Mouse (Mus musculus) mouse trophoblast stem cell (cell line): ENCODE results near the gene Fam214a.

Source experiments
- in situ Hi-C, 2 experiments: fragments of 300-500 bp; cut with MseI, MboI; formaldehyde crosslinking; loops; 2 replicates in 1 of 2; 3 replicates in 1 of 2; pipeline ENCODE4 v1.15.1; 2025

Gene Fam214a

DNA sequence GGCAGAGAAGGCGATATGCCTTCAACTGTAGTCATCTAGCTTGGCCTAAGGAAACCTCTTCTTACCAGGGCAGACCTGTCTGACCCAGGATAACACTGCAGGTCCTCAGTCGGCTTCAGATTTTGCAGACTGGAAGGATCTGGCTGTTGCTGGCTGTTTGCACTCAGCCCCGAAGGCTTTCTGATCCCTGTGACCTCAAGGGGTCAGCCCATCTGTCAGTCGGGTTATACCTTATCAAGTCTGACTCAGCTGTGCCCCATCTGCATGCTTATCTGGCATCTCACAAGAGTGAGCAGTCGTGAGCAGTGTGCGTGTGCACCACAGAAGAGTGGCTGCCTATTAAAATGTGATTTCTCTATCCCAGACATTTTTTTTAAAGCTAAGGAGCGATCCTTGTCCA lies 71.4 kb downstream of the Fam214a start:
- in situ Hi-C loops: loop anchor here in 1 of 2 experiments (10.0 kb wide), 1 partner anchor 119 kb away; no protein-coding TSS in a partner anchor

DNA sequence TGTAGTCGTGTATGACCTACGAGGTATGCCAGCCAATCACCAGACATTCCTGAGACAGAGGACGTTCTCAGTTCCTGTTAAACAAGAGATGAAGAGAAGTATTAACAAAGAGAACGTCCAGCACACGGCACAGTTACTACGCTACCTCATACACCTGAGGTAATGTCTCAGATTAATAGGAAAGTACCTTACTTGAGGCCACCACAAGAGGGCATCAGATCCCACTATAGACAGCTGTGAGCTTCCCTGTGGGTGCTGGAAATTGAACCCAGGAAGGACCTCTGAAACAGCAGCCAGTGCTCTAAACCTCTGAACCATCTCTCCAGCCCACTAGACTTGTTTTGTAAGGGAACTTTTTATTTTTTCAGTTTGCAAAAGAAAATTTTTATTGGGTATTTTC lies 73.0 kb downstream of the Fam214a start:
- in situ Hi-C loops: loop anchor here in 1 of 2 experiments (10.0 kb wide), 1 partner anchor 121 kb away; no protein-coding TSS in a partner anchor

DNA sequence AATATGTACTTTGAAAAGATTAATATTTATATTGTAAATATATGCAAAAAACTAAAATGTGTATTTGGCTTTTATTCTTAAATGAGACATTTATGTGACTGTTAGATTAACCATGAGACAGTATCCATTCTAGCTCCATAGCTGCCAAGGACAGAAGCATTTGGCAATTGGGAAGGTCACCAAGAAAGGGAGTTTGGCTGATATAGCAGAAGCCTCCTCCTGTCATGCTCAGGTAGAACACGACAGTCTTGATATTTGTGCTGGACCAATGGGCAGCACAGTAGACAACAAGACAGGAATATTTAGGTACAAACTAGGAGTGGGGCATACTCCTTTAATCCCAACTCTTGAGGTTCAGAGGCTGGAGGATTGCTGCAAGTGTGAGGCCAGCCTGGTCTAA lies 79.7 kb downstream of the Fam214a start:
- in situ Hi-C loops: loop anchor here in 1 of 2 experiments (10.0 kb wide), 1 partner anchor 128 kb away; no protein-coding TSS in a partner anchor

DNA sequence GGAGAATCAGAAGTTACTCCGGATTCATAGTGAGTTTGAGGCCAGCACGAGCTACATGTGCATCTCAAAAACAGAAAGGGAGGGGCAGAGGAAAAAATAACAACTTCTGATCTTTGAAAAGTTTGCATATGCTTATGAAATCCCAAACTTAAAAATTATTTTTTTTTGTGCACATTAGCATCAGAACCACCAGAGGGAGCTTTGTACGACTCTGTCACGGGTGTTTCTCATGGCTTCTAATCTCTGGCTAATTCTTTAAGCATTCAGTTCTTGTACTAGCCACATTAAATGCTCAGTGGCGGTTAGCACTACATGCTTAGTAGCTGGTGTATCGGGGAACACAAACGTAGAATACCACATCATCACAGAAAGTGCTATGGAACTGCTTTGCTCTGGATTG lies 80.5 kb downstream of the Fam214a start:
- in situ Hi-C loops: loop anchor here in 1 of 2 experiments (10.0 kb wide), 1 partner anchor 128 kb away; no protein-coding TSS in a partner anchor

DNA sequence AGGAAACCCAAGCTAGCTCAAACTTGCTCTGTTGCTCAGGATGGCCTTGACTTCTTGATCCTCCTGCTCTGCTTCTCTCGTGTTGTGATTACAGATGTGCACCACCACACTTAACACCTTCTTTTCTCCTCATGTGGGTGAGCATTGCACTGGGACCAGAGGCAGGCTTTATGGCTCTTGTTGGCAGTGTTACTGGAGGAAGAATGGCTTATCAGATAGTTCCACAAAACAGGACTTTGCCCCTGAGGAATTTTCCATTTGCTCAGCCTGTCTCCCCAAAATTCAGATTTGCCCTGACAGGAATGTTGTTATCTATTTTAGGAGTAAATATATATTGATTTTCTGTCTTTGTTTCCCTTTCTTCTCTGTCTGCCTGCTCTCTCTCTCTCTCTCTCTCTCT lies 82.0 kb downstream of the Fam214a start:
- in situ Hi-C loops: loop anchor here in 1 of 2 experiments (10.0 kb wide), 1 partner anchor 130 kb away; no protein-coding TSS in a partner anchor

DNA sequence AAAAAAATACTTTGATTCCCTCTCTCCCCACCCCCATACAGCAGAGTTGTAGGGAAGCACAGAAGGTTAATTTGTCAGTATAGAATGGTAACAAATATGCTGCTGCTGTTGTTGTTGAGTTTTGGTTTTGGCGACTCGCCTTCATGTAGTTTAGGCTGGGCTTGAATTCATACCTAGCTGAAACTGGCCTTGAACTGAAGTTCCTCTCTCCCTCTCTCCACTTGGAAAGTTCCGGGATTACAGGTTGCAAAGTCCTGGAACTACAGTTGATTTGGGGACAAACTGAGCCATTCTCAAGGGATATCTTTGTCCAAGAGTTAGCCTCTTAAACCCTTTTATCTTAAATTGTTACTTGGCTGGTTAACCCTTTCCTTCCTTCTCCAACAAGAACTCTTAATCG lies 83.3 kb downstream of the Fam214a start:
- in situ Hi-C loops: loop anchor here in 1 of 2 experiments (10.0 kb wide), 1 partner anchor 131 kb away; no protein-coding TSS in a partner anchor

DNA sequence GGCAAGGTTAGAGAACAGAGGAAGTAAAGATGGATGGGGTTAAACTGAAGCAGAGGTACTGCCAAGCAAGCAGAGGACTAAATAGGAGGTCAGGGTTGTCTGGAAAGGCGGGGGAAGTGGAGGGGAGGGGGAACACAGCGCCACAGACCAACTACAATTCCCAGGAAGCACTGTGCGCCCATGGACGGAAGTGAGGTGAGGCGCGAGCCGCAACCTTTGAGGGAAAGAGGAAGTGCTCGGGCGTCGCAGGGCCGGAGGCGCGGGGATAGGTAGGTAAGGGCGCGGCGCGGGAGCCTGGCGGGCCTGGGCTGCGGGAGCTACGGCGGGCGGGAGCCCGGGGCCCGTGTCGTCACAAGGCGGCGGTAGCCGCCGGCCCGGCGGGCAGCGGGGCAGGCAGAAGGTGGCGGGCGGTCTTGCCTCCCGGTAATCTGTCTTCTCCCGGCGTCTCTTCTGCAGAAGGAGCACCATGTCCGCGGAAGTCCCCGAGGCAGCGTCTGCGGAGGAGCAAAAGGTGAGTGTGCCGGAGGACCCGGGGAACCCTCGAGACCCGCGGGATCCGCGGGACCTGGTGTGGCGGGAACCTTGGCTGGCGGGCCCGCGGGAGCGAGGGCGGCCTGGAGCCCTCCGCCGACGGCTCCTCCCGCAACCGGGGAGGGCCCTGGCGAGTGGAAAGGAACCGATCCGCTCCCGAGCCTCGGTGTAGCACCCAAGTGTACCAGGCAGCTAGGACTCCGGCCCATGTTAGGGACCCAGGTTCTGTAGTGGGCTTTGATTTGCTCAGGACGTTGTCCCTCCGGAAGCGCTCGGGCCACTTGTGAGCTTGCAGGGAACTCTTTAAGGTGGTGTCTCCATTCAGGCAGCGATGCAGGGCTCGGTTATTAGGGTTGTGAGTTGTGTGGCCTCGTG lies 85.0 kb downstream of the Fam214a start, which contains the start of gene Arpp19:
TSS of gene Arpp19 (plus strand) at position 164 of the 906 bp plus-strand sequence.
- in situ Hi-C loops: loop anchor here in 1 of 2 experiments (10.0 kb wide), 1 partner anchor 133 kb away; no protein-coding TSS in a partner anchor

DNA sequence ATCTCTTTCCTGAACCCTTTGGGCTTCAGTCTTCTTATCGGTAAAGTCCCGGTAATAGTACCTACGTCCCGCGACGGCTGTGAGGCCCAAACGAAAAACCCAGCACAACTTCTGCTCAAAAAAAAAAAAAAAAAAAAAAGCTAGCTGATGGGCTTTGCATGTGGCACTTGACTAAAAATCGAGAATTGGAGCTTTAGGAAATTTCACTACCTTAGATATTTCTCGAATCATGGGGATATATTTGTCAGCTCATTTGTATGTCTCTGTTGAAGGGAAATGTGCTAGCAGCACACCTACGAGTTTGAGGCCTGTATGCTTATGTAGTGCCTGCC lies 85.6 kb downstream of the Fam214a start:
- in situ Hi-C loops: loop anchor here in 1 of 2 experiments (10.0 kb wide), 1 partner anchor 134 kb away; no protein-coding TSS in a partner anchor

DNA sequence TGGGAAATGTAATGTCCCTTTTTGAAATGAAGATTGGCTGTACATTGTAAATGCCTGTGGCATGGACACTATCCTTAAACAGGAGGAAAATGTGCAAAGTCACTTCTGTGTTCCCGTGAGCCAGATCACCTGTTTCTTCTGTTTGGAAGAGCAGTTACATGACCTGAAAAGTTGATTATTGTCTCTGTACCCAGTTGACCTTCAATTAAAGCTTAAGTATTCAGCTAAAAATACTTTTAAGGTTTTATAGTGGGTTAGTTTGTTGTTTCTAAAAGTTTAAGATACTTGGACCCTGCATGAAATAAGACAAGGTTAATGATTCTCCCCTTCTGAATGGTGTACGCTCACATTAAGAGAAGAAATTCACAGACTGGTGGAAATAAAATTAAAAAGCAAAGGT lies 87.9 kb downstream of the Fam214a start:
- in situ Hi-C loops: no loop called here

DNA sequence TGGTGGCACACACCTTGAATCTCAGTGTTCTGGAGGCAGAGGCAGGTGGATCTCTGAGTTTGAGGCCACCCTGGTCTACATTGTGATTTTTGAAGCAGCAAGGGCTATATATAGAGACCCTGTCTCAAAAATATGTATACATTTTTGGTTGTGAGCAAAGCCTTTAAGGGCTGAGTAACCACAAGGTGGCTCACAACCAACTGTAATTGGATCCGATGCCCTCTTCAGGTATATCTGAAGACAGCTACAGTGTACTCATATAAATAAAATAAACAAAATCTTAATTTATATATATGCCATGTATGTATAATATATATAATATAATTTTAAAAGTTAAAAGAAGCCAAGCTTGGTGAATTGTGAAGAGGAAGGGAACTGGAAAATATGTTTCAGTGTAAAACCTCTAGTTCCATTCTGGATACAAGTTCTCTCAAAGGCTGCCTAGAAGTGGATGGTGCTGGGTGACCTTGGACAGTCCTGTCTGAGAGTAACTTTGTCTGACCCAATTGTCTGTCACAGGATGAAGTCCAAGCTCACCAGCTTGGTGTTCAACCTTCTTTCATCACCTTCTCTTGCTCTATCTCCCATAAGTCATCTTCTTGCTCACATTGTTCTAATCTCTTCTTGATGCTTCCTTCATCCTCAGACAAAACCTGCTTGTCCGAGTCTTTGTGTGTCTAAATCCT lies 89.3 kb downstream of the Fam214a start:
- in situ Hi-C loops: no loop called here

DNA sequence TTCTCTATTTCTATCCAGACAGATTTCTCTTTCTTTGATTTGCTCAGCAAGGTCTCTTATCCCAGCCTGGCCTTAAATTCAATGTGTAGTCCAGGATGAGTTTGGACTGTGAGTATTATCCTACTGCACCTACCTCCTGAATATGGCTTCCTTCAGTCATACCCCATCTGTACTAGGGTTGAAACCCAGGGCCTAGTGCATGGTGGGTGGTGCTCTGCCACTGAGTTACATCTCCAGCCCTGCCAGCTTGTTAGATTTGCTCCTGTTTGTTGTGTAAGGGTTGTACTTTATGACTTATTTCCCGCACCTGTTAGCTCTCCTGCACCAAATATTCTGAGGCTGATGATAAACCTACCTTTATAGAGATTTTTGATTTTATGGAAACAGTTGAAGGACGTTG lies 90.5 kb downstream of the Fam214a start:
- in situ Hi-C loops: no loop called here

DNA sequence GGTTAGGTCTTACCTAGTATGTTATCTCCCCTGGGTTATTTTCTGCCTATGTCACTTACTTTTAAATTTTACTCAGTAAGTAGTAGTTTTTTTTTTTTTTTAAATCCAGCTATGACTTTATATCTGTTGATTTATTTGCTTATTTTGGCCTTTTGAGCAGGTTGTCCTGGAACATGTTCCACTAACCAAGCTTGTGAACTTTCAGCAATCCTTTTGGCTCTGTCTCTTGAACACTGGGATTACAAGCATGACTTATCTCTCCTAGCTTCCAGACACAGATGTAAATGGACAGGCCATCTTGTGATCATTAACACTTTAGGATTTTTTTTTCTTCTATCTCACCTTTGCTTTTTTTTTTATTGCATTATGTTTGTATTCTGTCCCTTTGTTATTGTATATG lies 94.4 kb downstream of the Fam214a start:
- in situ Hi-C loops: no loop called here

DNA sequence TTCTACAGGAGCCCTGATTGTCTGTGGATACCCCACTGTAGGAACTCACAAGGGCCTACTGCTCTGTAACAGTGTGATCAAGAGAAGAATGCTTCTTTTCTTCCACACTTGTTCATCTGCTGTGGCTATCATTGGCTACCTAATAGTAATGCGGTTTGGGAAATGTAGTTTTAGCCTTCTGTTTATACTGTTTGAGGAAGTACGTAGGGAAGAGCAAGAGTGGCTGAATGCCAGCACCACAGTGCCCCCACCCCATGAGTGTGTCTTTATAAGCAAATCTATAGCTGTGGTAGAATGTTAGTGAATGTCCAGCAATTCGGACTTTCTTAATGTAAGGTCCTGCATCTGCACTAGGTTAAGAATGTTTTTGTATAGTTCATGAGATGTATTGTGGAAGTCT lies 96.4 kb downstream of the Fam214a start:
- in situ Hi-C loops: no loop called here

DNA sequence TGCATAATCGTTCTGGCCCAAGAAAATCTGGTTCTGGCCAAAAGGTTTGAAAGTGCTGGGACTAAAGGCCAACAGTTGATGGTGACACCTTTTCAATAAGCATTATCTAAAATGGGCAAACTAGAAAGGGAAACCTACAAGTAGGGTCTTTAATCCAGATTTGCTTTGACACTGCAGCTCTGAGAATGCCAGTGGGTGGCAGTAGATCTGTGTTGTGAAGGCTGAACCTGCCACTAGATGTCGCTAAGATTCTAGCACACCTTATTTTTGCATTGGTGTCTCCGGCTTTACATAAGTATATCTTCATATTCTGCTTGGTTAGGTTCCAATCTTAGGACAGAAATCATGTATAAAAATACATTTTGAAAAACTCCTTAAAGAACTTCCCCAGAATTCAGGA lies 97.3 kb downstream of the Fam214a start:
- in situ Hi-C loops: loop anchor here in 1 of 2 experiments (10.0 kb wide), 1 partner anchor 225 kb away; no protein-coding TSS in a partner anchor

DNA sequence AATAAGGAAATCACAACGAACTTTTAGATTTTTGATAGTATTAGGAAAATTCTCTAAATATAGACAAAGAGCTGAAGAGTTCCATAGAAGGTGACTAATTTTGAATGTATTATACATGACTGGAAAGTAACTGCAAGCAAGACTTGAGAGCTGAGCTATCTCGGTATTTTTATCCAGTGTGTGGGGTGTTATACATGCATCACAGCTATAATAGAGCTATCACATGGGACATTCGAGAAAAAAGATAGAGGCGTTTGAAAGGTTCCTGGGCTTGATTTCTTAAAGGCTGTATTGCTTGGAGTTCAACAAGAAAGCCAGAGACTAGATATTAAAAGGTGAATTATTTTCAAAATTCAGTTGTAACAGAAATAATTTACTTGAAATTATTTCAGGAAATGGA lies 99.2 kb downstream of the Fam214a start:
- in situ Hi-C loops: loop anchor here in 1 of 2 experiments (10.0 kb wide), 1 partner anchor 223 kb away; no protein-coding TSS in a partner anchor

DNA sequence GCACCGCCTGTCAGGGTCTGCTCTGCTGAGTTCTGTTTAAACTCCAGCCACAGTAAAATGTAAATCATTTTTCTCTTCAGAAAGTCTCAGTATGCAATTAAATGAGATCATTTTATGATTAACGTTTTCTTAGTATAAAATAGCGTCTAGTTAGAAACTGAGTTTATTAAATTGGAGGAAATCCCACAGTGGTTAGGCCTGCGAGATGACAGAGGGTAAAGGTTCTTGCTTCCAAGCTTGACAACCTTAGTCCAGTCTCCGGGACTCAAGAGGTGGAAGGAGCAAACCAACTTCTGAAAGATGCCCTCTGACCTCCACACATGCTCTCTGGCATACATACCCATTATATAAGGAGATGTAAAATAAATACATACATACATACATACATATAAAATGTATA lies 102.4 kb downstream of the Fam214a start:
- in situ Hi-C loops: loop anchor here in 1 of 2 experiments (10.0 kb wide), 1 partner anchor 220 kb away; no protein-coding TSS in a partner anchor

DNA sequence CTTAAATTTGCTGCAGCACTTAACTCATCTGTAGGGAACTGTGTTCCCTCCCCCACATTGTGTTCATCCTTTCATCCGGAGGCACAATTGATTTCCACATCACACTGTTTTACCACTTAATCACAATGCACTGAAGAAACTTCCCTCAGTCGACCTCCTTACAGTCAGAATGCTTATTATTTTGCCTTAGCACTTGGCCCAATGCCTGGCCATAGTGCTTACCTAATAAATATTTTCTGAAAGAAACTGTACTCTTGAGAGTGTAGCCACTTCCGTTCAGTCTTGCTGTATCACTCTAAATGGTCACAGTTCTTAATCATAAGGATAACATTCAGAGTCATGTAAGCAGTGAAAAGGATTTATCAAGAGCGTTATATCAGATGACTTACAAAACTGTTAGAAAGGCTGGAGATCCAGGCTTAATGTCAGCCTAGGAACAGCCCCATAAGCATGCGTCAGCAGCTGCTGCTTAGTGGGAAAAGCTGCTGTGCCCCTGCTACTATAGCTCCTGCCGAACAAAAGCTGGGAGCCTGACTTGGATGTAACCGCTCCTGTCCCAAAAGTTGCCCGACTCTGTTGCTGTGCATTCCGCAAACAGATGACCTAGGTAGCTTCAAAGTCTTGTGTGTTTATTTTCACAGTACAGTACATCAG lies 112.1 kb downstream of the Fam214a start:
- in situ Hi-C loops: no loop called here

DNA sequence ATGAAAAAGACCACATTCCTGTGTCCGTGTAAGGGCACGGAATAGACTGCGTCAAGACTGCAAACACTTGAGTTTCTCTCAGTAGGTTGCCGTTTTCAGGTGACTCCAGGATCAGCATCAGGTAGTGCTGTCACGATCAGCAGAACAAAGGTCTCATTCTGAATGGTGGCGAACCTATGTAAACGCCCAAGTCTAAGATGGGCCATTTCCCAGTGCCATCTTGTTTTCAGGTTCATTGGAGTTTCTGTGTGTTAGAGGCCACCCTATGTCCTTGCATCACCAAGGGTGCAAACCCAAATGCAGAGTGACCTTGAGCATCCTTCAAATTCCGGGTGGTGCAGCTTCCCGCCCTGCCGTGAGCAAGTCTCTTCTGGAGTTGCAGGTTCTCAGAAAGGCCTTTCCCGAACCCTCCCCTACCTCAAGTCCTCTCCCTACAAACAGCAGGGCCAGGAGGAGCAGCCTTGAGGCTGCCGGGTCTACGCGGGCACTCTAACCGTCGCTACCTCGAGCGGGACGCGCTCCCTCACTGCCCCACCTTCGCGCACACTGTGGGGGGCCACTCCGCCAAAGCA lies 117.9 kb downstream of the Fam214a start, which contains the start of gene Myo5a:
TSS of gene Myo5a (plus strand) at position 559 of the 572 bp plus-strand sequence.
- in situ Hi-C loops: no loop called here

DNA sequence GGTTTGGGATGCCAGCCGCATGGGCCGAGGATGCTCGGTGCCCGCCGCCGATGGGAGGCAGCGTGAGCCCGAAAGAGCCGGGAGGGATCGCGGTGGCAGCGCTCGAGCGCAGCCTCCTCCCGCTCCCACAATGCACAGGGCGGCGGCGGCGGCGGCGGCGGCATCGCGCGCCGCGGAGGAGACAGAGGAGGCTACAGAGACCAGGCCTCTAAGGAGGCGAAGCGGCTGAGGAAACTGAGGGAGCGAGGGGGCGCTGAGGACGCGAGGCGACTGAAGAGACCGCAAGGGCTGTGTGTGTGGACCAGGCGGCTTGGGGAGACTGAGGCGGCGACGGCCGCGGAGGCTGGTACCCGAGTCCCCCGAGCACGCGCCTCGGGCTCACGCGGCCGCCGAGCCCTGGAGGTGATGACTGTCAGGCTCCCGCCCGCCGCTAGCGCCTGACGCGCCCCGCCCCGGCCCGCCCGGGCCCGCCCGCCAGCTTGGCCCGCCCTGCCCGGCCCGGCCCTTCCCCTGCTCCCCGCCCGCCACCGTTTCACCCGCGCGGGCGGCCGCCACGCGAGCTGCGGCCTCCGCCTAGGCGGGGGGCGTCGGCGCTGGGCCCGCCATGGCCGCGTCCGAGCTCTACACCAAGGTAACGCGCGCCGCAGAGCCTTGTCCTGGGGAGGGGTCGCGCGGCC lies 118.5 kb downstream of the Fam214a start:
- in situ Hi-C loops: no loop called here

DNA sequence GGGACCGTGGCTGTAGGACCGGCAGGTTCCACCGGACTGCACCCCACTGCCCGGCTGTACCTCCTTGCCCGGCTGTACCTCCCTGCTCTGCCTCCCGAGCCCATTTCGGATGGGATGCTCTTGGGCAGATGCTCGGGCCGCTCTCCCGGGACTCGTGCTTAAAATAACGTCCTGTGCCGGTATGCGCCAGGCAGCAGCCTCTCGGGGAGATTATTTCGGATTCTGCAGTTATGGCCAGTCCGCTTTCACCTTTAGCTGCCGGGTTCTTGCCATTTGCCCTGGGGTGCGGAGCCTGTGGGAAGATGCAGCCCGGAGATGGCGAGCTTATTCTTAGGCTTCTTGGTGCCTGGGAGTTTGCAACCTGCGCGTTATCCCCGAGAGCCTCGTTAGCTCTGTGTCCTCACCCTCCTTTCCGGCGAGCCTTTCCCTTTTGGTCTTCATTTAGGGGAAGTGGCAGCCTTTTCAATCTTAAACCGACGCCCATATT lies 119.1 kb downstream of the Fam214a start:
- in situ Hi-C loops: no loop called here
